Mouse (Mus musculus) brain, embryonic 14.5 days (tissue): ENCODE measurements around the gene Rad51b.

Source experiments
- CTCF ChIP-seq: fragments of 200-500 bp; IDR thresholded peaks from 2 replicates; pipeline ENCODE4 v1.5.1; 2012; ENCODE audit warnings: inconsistent platforms, mild to moderate bottlenecking, moderate library complexity, borderline replicate concordance; ENCODE audit not compliant: insufficient read depth, insufficient read length; ENCODE audit errors: extremely low read depth
- POLR2A ChIP-seq: fragments of 200-500 bp; IDR thresholded peaks from 2 replicates; pipeline ENCODE4 v1.6.1; 2012; ENCODE audit warnings: mild to moderate bottlenecking, inconsistent platforms, borderline replicate concordance; ENCODE audit not compliant: poor library complexity, insufficient read depth, insufficient read length, severe bottlenecking; ENCODE audit errors: extremely low read depth

DNA sequence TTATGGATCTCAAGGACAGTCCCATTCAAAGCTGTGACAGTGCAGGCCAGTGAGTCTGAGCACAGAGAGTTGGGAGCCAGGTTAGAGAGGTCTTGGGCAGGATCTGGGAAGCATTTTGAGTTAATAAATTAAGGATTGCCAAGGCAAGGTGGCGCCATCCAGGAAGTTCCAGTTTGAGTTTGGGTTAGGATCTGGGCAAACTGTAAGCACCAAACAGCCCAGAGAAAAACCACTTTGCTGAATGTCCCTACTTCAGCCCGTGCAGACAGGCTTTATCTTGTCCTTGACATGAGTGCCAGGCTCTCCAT lies 563.1 kb downstream of the Rad51b start:
- no peak for TF ChIP-seq POLR2A
- TF ChIP-seq CTCF = no peak
